Mouse (Mus musculus): ENCODE measurements around the gene Clec4e. TPM values are rescaled to one million over a fixed set of nuclear protein-coding genes. Genes with fewer than 3 reads are reported as not detected.
"Not testable (repeated sequence)": the region's sequence is repeated elsewhere in the genome, so short reads cannot be mapped to it uniquely, and the experiment has no call there.

The Clec4e gene
- total RNA-seq (2021), result under 1 TPM; 0.15 to 0.18 TPM
- long read RNA-seq, experiment 1, result 0 reads
- long read RNA-seq, experiment 2, partial matches to known transcripts, result 0 of 1 reads
- long read RNA-seq, experiment 2, other reads (novel, unspliced or antisense), result 0 of 1 reads

DNA sequence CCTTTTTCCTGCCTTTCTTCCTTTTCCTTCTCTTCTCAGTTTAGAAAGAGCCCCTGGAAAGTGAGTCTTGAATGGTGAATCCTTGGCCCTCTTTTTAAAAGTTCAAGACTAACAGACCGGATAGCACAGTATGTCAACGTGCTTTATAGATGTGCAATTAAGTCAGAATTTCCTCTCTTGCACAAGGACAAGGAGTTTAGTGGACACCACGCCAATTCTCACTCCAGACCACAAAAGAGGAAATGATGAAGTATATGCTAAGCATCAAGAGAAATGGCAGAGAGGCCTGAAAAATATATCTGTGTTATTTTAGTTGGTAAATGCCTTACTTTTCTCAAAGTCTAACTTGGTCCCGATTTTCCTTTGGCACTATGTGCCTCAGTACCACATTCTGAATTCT, at the start of gene Clec4e:
Gene Clec4e, minus strand, starts transcription at position 118 of the 400 bp plus-strand sequence.
- no peak for DNase-seq

DNA sequence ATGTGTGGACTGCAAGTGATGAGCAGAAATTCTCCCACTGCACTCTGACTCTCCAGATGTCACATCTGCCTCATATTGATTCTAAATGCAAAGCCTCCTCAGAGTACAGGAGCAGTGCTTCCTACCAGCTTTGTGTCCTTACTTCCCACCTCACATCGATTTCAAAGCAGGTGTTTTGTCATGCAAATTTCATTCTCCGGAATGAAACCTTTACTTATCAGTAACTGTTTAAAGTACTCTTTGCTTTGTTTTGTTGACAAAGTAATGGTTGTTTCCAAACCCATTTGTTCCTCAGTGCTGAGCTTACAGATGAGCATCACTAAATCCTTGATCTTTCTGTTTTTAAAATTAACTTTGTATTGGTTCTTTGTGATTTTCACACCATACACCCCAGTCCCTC, 42.8 kb upstream of the Clec4e start:
- no peak for DNase-seq

DNA sequence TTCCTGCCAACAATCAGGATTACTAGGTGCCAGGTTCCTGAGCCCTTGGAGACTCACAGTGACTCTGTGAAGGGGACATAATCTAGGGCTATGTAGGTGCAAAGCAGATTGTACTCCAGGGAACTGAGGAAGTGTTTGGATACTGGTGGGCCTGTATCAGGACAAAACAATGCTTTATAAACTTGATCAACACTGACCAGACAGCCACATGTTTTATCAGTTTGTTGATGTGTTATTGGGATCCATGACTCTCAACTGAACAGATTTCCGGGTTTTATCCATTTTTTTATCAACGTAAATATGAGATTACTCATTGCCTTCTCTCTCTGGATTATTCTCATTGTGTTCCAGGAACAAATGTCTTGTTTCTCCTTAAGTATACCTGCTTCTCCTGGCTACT, 18.4 kb upstream of the Clec4e start, which contains the start of gene Vmn2r19:
Gene Vmn2r19, plus strand, starts transcription at position 301 of the 400 bp plus-strand sequence.
- DNase-seq, result no peak

DNA sequence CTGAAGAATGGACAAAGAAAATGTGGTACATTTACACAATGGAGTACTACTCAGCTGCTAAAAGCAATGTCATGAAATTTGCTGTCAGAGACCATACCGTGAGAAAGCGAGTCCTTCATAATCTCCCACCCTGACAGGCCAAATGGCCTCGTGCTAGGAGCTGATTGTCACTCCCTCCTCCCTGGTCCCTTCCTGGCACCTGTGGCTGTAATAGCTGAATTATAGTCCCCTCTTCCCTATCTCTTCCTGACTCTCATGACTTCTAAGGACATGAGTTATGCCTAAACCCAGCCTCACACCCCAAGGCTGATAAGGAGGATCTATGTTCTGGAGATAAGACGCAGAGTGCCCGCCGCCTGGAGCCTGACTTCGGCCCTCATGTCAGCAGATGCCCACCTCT, 16.6 kb upstream of the Clec4e start:
- not testable (repeated sequence) for DNase-seq

DNA sequence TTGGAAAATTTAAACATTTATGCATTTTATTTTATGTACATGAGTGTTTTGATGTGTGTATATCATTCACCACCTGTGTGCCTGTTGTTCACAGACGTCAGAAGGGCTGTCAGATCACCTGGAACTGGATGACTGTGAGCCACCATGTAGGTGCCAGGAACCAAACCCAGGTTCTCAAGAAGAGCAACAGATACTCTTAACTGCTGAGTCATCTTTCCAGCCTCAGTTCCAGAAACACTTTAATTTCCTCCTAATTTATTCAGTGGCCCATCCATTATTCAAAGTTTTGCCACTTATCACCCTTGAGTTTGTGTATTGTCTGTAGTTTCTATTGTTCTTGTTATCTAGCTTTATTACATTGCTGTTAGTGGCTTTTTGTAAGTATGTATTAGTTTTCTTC, 7.0 kb upstream of the Clec4e start:
- no peak for DNase-seq

DNA sequence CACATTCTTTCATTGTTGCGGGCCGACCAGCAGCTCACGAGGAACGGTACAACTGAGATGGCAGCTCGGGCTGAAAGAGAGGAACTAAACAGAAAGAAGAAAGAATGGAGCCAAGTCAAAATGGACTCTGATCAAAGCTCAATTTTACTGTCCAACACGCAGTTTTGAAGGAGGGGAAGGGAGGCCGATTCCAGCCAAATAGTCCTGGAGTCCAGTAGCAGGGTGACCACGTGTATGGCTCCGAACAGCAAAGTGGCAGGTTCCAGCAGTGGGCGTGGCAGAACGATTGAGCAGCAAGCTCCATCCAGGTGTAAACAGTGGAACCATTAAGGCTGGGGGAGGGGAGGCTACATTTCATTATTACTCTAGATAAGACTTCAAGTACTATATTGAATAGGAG, 3.8 kb upstream of the Clec4e start:
- not testable (repeated sequence) for DNase-seq

DNA sequence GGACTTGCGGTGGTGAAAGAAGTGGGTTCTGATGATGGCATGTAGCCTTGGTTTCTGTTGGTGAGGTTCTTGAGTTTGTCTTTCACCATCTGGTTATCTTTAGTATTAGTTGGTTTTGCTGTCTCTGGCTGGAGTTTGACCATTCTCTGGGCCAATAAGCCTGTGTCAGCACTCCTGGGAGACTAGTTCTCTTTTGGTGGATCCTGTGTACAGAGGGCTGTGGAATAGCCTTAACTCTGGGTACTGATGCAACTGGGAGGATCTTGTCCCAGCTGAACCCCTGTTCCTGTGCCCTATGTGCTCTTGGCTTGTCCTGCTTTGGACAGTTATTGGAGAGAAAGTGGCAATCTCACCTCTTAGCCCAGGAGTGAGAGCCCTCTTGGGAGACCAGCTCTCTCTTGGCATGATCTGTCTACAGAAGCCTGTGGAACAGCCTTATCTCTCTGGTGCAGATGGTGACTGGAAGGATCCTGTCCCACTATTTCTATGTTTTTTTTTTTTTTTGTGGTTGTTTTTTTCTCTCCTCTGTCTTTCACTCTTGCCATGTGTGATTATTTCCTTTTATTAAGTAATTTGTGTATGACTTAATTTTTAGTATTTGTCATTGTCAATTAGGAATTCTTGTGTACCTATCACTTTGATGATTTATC, 3.2 kb upstream of the Clec4e start:
- no peak for DNase-seq

DNA sequence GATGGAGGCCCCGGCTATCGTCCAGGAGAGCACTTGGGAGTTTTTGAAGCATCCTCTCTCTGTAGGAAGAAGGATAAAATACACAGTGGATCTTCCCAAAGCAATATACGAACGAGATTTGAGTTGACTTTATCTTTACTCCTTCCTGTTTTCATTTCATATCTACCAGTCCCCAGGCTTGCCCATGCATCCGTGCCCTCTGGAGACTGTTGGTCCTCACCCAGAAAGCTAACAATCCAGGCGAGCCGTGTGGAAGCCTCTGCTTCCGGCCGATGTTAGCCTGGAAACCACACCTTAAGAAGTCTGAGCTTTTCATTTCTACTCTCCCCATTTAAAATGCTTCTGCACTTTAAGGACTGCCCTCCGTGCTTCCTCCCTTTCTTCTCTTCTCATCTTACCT, 739 bp downstream of the Clec4e start:
- no peak for DNase-seq

DNA sequence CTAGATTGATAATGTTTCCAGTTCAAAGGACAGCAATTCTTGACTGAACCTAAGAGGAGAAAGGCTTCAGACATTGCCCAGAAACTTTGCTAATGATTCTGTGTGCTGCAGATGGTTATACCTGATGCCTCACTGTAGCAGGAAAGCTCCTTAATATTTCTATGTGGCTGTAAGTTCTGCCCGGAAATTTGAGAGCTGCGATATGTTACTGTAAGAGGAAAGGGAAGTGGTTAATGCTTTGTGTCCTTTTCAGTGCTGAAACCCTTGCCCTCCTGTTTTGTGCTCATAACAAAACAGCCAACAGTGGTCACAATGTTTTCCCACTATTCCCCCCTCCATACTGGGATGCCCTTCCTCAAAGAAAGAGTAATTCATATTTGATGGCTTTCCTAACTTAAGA, 3.4 kb downstream of the Clec4e start:
- no peak for DNase-seq

DNA sequence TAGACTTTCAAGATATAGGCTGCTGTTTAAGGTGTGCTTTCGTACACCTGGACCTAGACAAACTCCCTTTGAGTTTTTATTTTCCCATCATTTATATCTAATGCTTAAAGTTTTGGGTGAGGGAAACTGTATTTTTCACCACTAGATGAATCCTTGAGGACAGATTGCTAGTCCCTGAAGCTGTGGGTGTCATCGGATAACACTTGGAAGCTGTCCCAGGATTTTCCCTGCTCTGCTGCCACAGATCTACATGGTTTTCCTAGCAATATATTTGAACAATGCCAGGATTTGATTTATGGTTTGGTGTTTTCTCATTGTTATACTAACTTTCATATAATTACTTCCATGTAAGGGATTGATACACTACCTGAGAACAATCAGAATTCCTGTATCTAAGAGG, 10.2 kb downstream of the Clec4e start:
- no peak for DNase-seq

DNA sequence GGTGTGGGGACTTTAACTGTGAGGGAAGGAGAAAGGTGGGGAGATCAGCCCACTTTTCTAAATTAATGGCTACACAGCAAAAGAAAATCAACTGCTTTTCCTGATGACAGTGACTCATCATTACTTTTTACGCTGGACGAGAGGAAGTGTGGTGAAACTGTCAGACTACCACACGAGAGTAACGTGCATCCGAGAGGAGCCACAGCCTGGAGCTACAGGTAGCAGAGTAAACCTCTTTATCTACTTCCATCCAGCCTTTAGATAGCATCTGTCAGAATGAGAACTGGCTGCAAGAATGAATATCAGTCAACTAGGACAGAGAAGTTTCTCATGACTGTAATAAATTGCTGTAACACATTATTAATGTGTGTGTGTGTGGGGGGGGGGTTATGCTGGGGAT, 22.7 kb downstream of the Clec4e start:
- DNase-seq, result no peak

DNA sequence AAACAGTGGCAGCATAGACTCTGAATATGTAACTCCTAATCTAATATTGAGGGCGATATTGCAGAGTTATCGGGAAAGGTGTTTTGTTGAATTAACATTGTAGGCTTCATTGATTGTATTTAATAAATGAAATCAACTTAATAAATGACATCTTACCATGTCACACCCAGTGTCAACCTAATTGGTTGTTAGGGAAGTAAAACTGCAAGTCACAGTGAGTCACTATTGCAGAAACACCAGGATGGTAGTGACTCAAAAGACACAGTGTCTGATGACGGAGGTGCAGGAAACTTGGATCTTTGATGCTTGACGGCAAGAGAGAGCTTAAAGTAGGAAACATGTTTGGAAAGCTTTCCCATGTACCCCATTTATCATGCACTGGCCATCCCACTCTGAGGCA, 23.9 kb downstream of the Clec4e start:
- DNase-seq, result no peak

DNA sequence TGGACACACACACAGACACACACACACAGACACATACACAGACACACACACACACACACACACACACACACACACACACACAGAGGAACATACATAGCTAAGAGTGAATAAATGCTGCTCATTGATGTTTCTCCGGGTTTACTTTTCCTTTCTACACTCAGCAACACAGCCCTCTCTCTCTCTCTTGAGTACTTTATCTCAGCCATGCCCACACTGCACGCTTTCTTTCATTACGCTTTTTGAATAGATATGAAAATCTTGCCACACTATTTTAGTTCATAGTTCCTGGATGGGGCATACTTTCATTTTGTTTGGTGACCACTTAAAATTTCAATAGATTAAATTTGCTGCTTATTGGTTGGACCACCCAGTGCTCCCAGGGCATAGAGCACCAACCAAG, 25.5 kb downstream of the Clec4e start:
- no peak for DNase-seq

DNA sequence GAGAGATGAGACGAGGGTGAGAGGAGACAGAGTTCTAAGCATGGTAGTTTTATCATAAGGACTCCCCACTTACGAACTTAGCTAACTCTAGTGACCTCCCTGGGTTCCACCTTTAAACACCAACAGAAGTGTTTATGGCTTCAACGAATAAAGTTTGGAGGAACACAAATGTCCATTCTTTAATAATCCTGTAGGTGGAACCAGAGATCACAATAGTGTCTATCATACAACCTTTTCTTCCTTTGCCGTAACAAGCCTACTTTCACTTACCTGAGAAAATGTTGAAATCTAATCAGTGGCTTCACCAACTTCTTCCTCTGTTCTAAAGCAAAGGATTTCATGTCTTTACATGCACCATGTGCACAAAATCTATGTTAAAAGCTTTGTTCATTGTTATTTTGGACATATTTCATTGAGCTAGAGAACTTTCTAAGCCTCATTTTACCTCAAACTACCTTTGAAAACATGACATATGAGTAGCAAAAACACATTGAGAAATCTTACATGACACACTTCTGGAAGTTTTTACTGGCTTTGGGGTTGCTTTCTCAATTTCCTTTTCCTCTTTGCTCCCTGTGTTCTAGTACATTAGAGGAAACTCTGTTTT, 28.0 kb downstream of the Clec4e start, which contains the start of gene Clec4d:
Gene Clec4d, plus strand, starts transcription at position 557 of the 607 bp plus-strand sequence.
- DNase-seq, result no peak

DNA sequence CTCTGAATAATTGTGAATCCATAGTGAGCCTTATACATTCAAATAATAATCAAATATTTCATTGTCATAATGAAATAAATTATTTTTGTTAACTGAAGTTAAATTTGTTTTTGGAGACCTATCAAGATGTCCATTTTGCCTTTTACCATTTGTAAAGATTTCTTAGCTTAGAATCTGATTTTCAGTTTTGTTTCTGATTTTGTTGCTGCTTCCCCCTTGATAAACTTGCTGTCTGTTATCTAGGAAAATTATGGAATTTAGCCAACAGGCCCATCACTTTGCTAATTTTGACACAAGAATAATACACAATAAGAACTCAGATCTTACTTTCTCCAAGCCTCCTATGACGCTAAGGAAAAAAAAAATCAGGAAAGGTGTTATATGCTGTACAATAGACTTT, 28.8 kb downstream of the Clec4e start:
- no peak for DNase-seq

DNA sequence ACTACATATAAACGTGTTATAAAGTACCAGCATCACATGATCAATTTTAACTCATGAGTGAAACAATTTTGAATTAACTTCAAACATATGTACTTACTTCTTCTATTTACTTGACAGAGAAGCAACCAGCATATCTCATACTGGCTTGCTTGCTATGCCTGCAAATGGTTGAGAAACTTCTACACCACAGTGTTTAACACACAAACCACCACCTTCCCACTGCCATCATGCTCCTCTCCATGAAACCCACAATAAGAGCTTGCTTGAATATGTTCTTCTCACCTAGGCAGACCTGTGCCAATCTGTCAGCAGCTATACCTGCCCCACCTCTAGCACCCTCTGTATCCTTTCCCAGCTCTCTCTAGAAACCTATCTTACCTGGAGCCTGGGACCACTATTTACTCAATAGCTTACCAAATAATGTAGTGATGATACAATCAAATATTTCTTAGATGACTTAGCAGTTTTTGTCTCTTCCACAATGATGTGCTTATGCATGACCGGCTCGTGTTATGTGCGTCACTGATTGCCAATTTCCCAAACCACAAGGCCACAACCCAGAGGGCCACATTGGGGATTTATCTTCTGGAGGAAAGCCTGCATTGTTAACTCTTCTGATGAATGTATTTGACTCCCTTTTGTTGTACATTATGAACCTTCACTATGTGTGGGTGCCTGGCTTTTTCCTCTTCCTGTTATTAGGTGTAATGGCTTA, 29.6 kb downstream of the Clec4e start:
- no peak for DNase-seq

DNA sequence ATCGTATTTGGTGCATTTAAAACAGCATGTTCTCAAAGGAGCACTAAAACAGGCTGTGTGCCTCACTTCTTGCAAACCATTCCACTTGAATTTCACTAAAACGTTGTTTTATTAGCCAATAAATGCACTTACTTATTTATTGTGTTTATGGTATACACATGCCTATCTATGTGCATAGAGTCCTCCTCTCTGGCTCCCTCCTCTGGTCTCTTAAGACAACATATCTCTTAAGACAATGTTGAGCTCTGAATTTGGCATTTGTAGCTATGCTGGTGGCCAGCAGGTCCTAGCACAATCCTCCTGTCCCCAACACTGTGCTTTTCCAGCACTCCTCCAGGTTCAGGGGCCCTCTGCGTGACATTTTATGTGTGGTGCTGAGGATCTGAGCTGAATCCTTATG, 30.7 kb downstream of the Clec4e start:
- no peak for DNase-seq

DNA sequence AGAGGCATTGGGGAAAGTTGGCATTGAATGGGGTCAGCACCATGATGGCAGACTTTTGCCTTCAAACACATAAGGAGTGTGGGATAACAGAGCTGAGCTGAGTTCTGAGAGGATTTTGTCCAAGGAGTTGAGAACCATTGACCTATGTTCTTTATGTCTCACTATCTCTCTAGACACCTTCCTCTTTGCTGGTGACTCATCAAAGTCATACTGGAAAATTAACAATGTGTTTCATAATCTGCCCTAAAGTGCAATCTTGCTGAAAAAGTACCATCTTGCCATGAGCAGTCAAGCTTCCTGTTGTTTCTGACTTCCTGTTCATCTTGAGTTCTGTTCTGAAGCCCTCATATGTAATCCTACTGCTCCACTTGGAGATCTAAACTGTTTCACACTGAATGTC, 36.9 kb downstream of the Clec4e start:
- no peak for DNase-seq

DNA sequence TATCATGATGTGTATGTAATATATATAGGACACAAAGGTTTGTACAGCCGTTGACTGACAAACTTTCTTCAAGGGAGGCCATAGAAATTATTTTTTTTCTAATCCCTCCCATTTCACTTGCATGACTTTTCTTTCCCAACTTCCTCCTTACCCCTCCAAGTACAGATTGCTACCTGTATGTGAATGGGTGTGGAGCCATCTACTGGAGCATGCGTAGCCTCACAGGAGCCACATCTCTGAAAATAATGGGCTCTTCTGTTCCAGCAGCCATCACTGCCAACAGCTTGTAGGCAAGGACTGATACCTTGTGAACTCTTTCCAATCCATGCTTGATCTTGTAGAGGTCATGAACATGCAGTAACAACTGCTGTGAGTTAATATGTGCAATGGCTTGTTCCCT, 40.8 kb downstream of the Clec4e start:
- DNase-seq, result not testable (repeated sequence)

DNA sequence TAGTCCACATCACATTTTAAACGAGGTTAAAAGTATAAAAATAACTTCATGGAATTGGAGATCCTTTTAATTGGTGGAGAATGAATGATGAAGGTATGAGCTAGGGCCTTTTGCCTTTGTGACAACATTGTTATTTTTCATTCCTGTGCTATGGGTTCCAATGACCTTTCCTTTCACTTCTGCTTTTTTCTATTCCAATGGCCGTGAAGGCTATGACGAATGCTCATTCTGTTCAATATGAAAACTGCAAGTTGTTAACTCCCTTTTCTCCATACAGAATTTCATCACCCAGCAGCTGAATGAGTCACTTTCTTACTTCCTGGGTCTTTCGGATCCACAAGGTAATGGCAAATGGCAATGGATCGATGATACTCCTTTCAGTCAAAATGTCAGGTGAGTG, 45.5 kb downstream of the Clec4e start:
- DNase-seq, result no peak

DNA sequence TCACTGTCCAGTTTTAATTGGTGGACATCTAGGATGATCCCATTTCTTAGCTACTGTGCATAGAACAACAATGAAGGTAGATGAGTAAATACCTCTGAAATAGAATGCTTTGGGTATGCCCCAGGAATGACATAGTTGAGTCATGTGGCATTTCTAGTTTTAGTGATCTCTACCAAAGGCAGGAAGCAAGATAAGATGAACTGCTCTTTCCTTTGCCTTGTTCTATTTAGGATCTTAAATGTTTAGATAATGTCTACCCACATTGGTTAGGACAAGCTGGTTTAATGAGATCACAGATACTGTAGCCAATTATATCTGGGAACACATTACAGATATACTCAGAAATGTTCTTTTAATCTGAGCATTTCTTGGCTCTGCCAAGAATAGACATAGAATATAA, 52.1 kb downstream of the Clec4e start:
- no peak for DNase-seq

Measured in adrenal gland, postnatal 10 days (tissue).